17 mouse cellular contexts compared by ENCODE assay signal in the genomic region with DNA sequence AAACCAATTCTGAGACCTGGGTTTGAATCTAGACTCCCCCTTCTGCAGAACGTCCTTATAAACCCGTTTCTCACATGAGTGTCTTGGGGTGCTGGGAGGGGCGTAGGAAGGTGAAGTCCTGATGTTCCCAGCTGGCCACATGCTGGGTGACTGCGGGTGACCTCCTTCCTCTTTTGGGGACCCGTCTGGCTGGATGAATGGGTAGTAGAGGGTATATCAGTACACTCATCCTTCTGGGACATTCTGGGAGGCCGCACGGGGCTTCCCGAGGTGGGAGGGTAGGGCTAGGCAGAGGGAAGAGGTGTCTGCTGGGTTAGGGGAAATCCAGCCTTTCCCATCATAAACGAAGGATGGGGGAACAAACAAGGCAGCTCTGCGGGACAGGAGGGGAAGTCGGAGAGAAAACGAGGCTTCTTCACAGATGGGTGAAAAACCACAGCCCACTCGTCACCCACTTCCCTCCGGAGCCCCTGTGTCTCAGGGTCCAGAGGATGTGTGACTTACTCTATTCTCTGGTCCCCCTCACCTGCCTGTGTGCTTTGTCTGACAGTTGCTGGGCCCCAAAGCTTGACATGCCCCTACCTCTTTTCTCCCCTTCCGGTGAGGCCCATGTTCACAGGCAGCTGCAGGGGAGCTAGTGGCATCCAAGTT. TPM values are rescaled to one million over a fixed set of nuclear protein-coding genes. Genes with fewer than 3 reads are reported as not detected.
DNase-seq lines count a peak whose midpoint lies in the region; ATAC-seq and TF ChIP-seq lines count a peak whose summit lies in the region.
"Had no signal": no experiment of that assay in that cellular context is flagged by ENCODE, and none has a peak within 500 bp of the region (broad histone marks: within the 10 kb centered on the region; RNA-seq: fewer than 3 reads in every experiment).

No protein-coding gene starts in this region.

- peaks cover 39% of the 10 kb centered on the region for H3K4me1 ChIP-seq in liver, postnatal 0 days (ENCODE audit: insufficient read depth)
- H3K4me1 ChIP-seq in intestine, embryonic 15.5 days (replicated peaks) = peaks cover 20% of the 10 kb centered on the region
- no peaks in the 10 kb centered on the region for H3K4me1 ChIP-seq in forebrain, embryonic 13.5 days

- peak overlapping the region; percentile 60; the same call in 1 of the 2 replicates for H3K27ac ChIP-seq in liver, postnatal 0 days (ENCODE audit: low read depth)
- no peak overlapping the region for H3K27ac ChIP-seq in intestine, embryonic 15.5 days
- H3K27ac ChIP-seq in forebrain, embryonic 13.5 days = no peak overlapping the region
- H3K27ac ChIP-seq: left cerebral cortex, adult 2 months; limb, embryonic 15.5 days had no signal

- no peak overlapping the region for H3K4me3 ChIP-seq in liver, postnatal 0 days (ENCODE audit: low read depth, low read length)
- no peak overlapping the region for H3K4me3 ChIP-seq in intestine, embryonic 15.5 days (replicated peaks)
- H3K4me3 ChIP-seq in forebrain, embryonic 13.5 days = no peak overlapping the region
- H3K4me3 ChIP-seq: left cerebral cortex, adult 2 months; limb, embryonic 15.5 days had no signal

- 30% methylated on average over 15 of the region's 15 CpGs for WGBS in liver, postnatal 0 days (ENCODE audit: insufficient replicate concordance)
- WGBS in intestine, embryonic 15.5 days = 62% methylated on average over 15 of the region's 15 CpGs
- 73% methylated on average over 15 of the region's 15 CpGs for WGBS in forebrain, embryonic 13.5 days

- peak overlapping the region; percentile 26 for H3K4me2 ChIP-seq in liver, postnatal 0 days (ENCODE audit: low read depth, low read length)
- no peak overlapping the region for H3K4me2 ChIP-seq in intestine, embryonic 15.5 days (replicated peaks)
- no peak overlapping the region for H3K4me2 ChIP-seq in forebrain, embryonic 13.5 days
- H3K4me2 ChIP-seq: limb, embryonic 15.5 days had no signal

- no peak for TF ChIP-seq EP300 in liver, postnatal 0 days (IDR thresholded peaks at IDR 0.05; ENCODE audit: low read depth)

- no peak for DNase-seq in liver, postnatal 0 days
- DNase-seq in liver = no peak
- peak; percentile 54 for DNase-seq in T-cell, adult 2 months (ENCODE audit: low spot score)
- DNase-seq in thymus, postnatal 10 days (ENCODE audit: low spot score in 2 of 2) = peak; percentile 78 to 85
- no peak for DNase-seq in gastrocnemius, postnatal 4 days (ENCODE audit: low spot score in 2 of 2)
- DNase-seq: adrenal gland, adult 2 months; gastrocnemius, postnatal 36 days; kidney, adult 11 months; kidney, postnatal 4 days; lung, postnatal 14 days had no signal

- ATAC-seq in liver, postnatal 0 days = no peak
- peak; percentile 65 for ATAC-seq in megakaryocyte progenitor cell, adult 5-6 weeks (replicated peaks; ENCODE audit: poor library complexity)
- ATAC-seq in intestine, embryonic 15.5 days = no peak
- ATAC-seq in forebrain, embryonic 13.5 days = no peak

- H3K36me3 ChIP-seq in liver, postnatal 0 days (replicated peaks; ENCODE audit: insufficient read depth, low read length) = no peaks in the 10 kb centered on the region
- no peaks in the 10 kb centered on the region for H3K36me3 ChIP-seq in intestine, embryonic 15.5 days
- no peaks in the 10 kb centered on the region for H3K36me3 ChIP-seq in forebrain, embryonic 13.5 days (ENCODE audit: poor library complexity, severe bottlenecking)
- H3K36me3 ChIP-seq: limb, embryonic 15.5 days had no signal

- H3K9me3 ChIP-seq in liver, postnatal 0 days (ENCODE audit: low read length) = no peaks in the 10 kb centered on the region
- H3K9me3 ChIP-seq in intestine, embryonic 15.5 days = no peaks in the 10 kb centered on the region
- H3K9me3 ChIP-seq in forebrain, embryonic 13.5 days (replicated peaks) = no peaks in the 10 kb centered on the region
- H3K9me3 ChIP-seq: limb, embryonic 15.5 days had no signal

- H3K9ac ChIP-seq in liver, postnatal 0 days (replicated peaks) = no peak overlapping the region
- no peak overlapping the region for H3K9ac ChIP-seq in intestine, embryonic 15.5 days
- no peak overlapping the region for H3K9ac ChIP-seq in forebrain, embryonic 13.5 days
- H3K9ac ChIP-seq: limb, embryonic 15.5 days had no signal

- no peaks in the 10 kb centered on the region for H3K27me3 ChIP-seq in liver, postnatal 0 days (ENCODE audit: insufficient read depth, low read length)
- H3K27me3 ChIP-seq in intestine, embryonic 15.5 days (replicated peaks) = no peaks in the 10 kb centered on the region
- peaks cover 32% of the 10 kb centered on the region for H3K27me3 ChIP-seq in forebrain, embryonic 13.5 days

- no peak for TF ChIP-seq CTCF in liver, postnatal 0 days (IDR thresholded peaks at IDR 0.05; ENCODE audit: low read depth)

RNA-seq across cellular contexts. Expression of gene Gm19345, which starts 7.2 kb away (rescaled TPM):
- 0.18 and 0.19 TPM in 2 replicates for polyA plus RNA-seq in liver, postnatal 0 days (2015; fragmentation: Nextera tagmentation; extraction: Ambion mirVana)
- not detected in 2 replicates for total RNA-seq in megakaryocyte progenitor cell, adult 5-6 weeks (2015)
- total RNA-seq in megakaryocyte progenitor cell, adult 5-6 weeks (2017) = not detected in 2 replicates
- 0.14 and 0.16 TPM in 2 replicates for polyA plus RNA-seq in intestine, embryonic 15.5 days (2015; fragmentation: Nextera tagmentation; extraction: Ambion mirVana)
- 2.3 and 3.9 TPM in 2 replicates for polyA plus RNA-seq in forebrain, embryonic 13.5 days (2015; fragmentation: Nextera tagmentation; extraction: Ambion mirVana)
- total RNA-seq in gastrocnemius, postnatal 4 days (2021) = not detected
- total RNA-seq: gastrocnemius, postnatal 36 days; heart, postnatal 25 days had no signal
- polyA plus RNA-seq: limb, embryonic 15.5 days had no signal

RNA-seq across cellular contexts. Expression of gene Ceacam16, which starts 16.5 kb away (rescaled TPM):
- polyA plus RNA-seq in liver, postnatal 0 days (2015; fragmentation: Nextera tagmentation; extraction: Ambion mirVana) = 0.09 TPM in 1 of 2 replicates, not detected in the other
- total RNA-seq in megakaryocyte progenitor cell, adult 5-6 weeks (2015) = not detected in 2 replicates
- total RNA-seq in megakaryocyte progenitor cell, adult 5-6 weeks (2017) = not detected in 2 replicates
- not detected in 2 replicates for polyA plus RNA-seq in intestine, embryonic 15.5 days (2015; fragmentation: Nextera tagmentation; extraction: Ambion mirVana)
- not detected in 2 replicates for polyA plus RNA-seq in forebrain, embryonic 13.5 days (2015; fragmentation: Nextera tagmentation; extraction: Ambion mirVana)
- total RNA-seq in gastrocnemius, postnatal 4 days (2021) = not detected
- total RNA-seq: adrenal gland, adult 2 months; gastrocnemius, postnatal 36 days; left cerebral cortex, adult 2 months; midbrain, postnatal 0 days had no signal
- polyA plus RNA-seq: limb, embryonic 15.5 days had no signal

RNA-seq across cellular contexts. Expression of gene Bcl3, which starts 22.1 kb away (rescaled TPM):
- 5.4 and 11.2 TPM in 2 replicates for polyA plus RNA-seq in liver, postnatal 0 days (2015; fragmentation: Nextera tagmentation; extraction: Ambion mirVana)
- 6.3 and 11.5 TPM in 2 replicates for total RNA-seq in megakaryocyte progenitor cell, adult 5-6 weeks (2015)
- 1.6 and 4.6 TPM in 2 replicates for total RNA-seq in megakaryocyte progenitor cell, adult 5-6 weeks (2017)
- polyA plus RNA-seq in intestine, embryonic 15.5 days (2015; fragmentation: Nextera tagmentation; extraction: Ambion mirVana) = 13.3 and 13.9 TPM in 2 replicates
- polyA plus RNA-seq in forebrain, embryonic 13.5 days (2015; fragmentation: Nextera tagmentation; extraction: Ambion mirVana) = 0.23 and 0.49 TPM in 2 replicates
- 1 to 10 TPM; 5.1 to 5.7 TPM for total RNA-seq in gastrocnemius, postnatal 4 days (2021)

RNA-seq across cellular contexts. Expression of gene Ceacam19, which starts 43.1 kb away (rescaled TPM):
- not detected in 2 replicates for polyA plus RNA-seq in liver, postnatal 0 days (2015; fragmentation: Nextera tagmentation; extraction: Ambion mirVana)
- not detected in 2 replicates for total RNA-seq in megakaryocyte progenitor cell, adult 5-6 weeks (2015)
- total RNA-seq in megakaryocyte progenitor cell, adult 5-6 weeks (2017) = 0.03 TPM in 1 of 2 replicates, not detected in the other
- not detected in 2 replicates for polyA plus RNA-seq in intestine, embryonic 15.5 days (2015; fragmentation: Nextera tagmentation; extraction: Ambion mirVana)
- not detected in 2 replicates for polyA plus RNA-seq in forebrain, embryonic 13.5 days (2015; fragmentation: Nextera tagmentation; extraction: Ambion mirVana)
- total RNA-seq in gastrocnemius, postnatal 4 days (2021) = not detected
- total RNA-seq: adrenal gland, adult 2 months; gastrocnemius, postnatal 36 days; heart, postnatal 25 days; left cerebral cortex, adult 2 months had no signal
- polyA plus RNA-seq: adrenal gland, adult 2 months; midbrain, postnatal 0 days had no signal

RNA-seq across cellular contexts. Expression of gene Cblc, which starts 48.0 kb away (rescaled TPM):
- polyA plus RNA-seq in liver, postnatal 0 days (2015; fragmentation: Nextera tagmentation; extraction: Ambion mirVana) = 9.6 and 10.8 TPM in 2 replicates
- not detected in 2 replicates for total RNA-seq in megakaryocyte progenitor cell, adult 5-6 weeks (2015)
- not detected in 2 replicates for total RNA-seq in megakaryocyte progenitor cell, adult 5-6 weeks (2017)
- polyA plus RNA-seq in intestine, embryonic 15.5 days (2015; fragmentation: Nextera tagmentation; extraction: Ambion mirVana) = 24.5 and 26.4 TPM in 2 replicates
- polyA plus RNA-seq in forebrain, embryonic 13.5 days (2015; fragmentation: Nextera tagmentation; extraction: Ambion mirVana) = not detected in 2 replicates
- total RNA-seq in gastrocnemius, postnatal 4 days (2021) = under 1 TPM; 0.76 to 0.96 TPM
- total RNA-seq: adrenal gland, adult 2 months; gastrocnemius, postnatal 36 days; left cerebral cortex, adult 2 months had no signal
- polyA plus RNA-seq: adrenal gland, adult 2 months had no signal

Comparison
In these comparisons a context has a peak if more than half of its experiments do, and no peak if none do; other contexts are left out.
1. DNase-seq: peak in T-cell, adult 2 months (single experiment) and thymus, postnatal 10 days (2 of 2); none in liver, postnatal 0 days (single experiment), liver (single experiment) and gastrocnemius, postnatal 4 days (0 of 2).